Mouse (Mus musculus): ENCODE data around the gene Plxdc1. TPM values are rescaled to one million over a fixed set of nuclear protein-coding genes. Genes with fewer than 3 reads are reported as not detected.

Plxdc1 gene
- polyA plus RNA-seq, 1 experiment from 2014 or later: 1.4 TPM

DNA sequence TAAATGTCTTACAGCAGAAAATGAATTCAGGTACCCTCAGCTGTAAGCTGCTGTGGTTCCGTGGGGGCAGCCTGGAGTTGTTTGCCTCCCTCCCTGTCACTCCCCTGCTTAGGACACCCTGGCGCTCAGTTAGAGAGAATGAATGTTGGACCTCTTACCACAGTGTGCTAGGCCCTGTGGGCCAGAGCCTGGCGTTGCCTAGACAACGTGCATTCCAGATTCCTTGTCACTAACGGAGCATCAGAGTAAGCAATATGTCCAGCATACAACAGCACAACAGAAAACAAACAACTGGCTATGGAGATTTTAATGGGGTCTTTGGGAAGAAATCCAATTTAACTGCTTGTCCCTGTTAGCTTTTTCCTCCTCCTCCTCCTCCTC is 27.0 kb downstream of the Plxdc1 start:
- Histone ChIP-seq H3K27me3 (no peaks in the 10 kb centered on the region), H3K36me3 (no peaks in the 10 kb centered on the region), H3K4me3 (no peak overlapping the region), H3K9ac (no peak overlapping the region), H3K27ac (replicated peaks) (0 out of 2 replicates have a peak overlapping the region, but pooled peaks have one; percentile 36), H3K4me2 (no peak overlapping the region), H3K9me3 (no peaks in the 10 kb centered on the region), H3K4me1 (replicated peaks) (peaks cover 26% of the 10 kb centered on the region)
- peak; percentile 49; the same call in 1 of the 2 replicates for ATAC-seq (ENCODE audit: low FRiP score, low read depth)
- WGBS: 38% methylated on average over 5 of the region's 5 CpGs

GRCm38 (mm10) chr11:97958641-97959299 is 27.5 kb downstream of the Plxdc1 start:
- no peaks in the 10 kb centered on the region for H3K27me3 ChIP-seq
- 0 out of 2 replicates have a peak overlapping the region, but pooled peaks have one; percentile 36 for H3K27ac ChIP-seq (replicated peaks)
- no peaks in the 10 kb centered on the region for H3K9me3 ChIP-seq
- no peak for ATAC-seq (ENCODE audit: low FRiP score, low read depth)
- WGBS: 76% methylated on average over 7 of the region's 7 CpGs
- H3K9ac ChIP-seq: no peak overlapping the region
- peaks cover 26% of the 10 kb centered on the region for H3K4me1 ChIP-seq (replicated peaks)
- no peak overlapping the region for H3K4me2 ChIP-seq
- H3K4me3 ChIP-seq: no peak overlapping the region
- H3K36me3 ChIP-seq: no peaks in the 10 kb centered on the region

- Histone ChIP-seq H3K27me3 (no peaks in the 10 kb centered on the region), H3K4me2 (no peak overlapping the region), H3K36me3 (no peaks in the 10 kb centered on the region), H3K27ac (replicated peaks) (no peak overlapping the region), H3K9ac (no peak overlapping the region), H3K9me3 (no peaks in the 10 kb centered on the region), H3K4me3 (no peak overlapping the region), H3K4me1 (replicated peaks) (peaks cover 26% of the 10 kb centered on the region)
- peak; percentile 65; the same call in 1 of the 2 replicates for ATAC-seq (ENCODE audit: low FRiP score, low read depth)
- 40% methylated on average over 6 of the region's 6 CpGs for WGBS
Measured at GRCm38 (mm10) chr11:97956905-97957560, 29.2 kb downstream of the Plxdc1 start.

GRCm38 (mm10) chr11:97955915-97956314 is 30.3 kb downstream of the Plxdc1 start:
- Histone ChIP-seq H3K4me2 (no peak overlapping the region), H3K27ac (replicated peaks) (0 out of 2 replicates have a peak overlapping the region, but pooled peaks have one; percentile 12), H3K27me3 (no peaks in the 10 kb centered on the region), H3K4me3 (no peak overlapping the region), H3K36me3 (no peaks in the 10 kb centered on the region), H3K9ac (no peak overlapping the region), H3K9me3 (no peaks in the 10 kb centered on the region), H3K4me1 (replicated peaks) (peaks cover 26% of the 10 kb centered on the region)
- peak; percentile 28; the same call in 1 of the 2 replicates for ATAC-seq (ENCODE audit: low FRiP score, low read depth)
- 28% methylated on average over 4 of the region's 4 CpGs for WGBS

DNA sequence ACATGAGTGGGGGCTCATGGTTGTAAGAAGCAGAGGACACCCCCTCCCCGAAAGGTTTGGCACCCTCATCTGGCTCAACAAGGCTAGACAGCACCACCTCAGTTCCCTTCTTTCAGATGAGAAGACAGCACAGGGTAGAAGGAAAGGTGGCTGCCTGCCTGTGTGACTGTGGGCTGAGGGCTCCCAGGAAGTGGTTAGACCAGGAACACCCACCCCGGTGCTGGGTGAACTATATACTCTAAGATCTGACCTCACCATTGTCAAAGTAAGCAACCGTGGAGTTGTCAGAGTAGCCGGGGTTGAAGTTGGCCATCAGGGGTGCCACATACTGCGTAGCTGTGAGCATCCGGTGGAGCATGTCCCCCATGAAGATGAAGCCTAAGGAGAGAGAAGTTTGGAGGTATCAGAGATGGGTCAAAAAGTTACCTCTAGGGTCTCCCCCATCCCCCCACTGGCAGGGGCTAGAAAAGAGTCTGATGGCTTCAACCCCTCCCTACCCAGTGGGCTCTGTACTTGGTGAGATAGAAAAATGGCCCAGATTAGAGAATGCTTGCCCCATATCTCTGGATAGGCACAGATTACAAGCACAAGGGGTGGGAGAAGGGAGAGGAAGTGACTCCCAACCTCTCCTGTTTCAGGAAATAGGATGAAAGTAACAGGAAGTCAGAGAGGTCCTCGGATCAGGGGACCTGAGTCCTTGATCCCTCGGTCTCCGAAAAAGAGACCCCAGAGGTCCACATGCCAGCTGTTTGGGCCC is 30.9 kb downstream of the Plxdc1 start:
- no peak for ATAC-seq (ENCODE audit: low FRiP score, low read depth)
- H3K4me3 ChIP-seq: no peak overlapping the region
- peaks cover 31% of the 10 kb centered on the region for H3K4me1 ChIP-seq (replicated peaks)
- 80% methylated on average over 9 of the region's 9 CpGs for WGBS
- H3K9me3 ChIP-seq: no peaks in the 10 kb centered on the region
- no peak overlapping the region for H3K4me2 ChIP-seq
- H3K36me3 ChIP-seq: no peaks in the 10 kb centered on the region
- H3K27ac ChIP-seq (replicated peaks): no peak overlapping the region
- no peak overlapping the region for H3K9ac ChIP-seq
- no peaks in the 10 kb centered on the region for H3K27me3 ChIP-seq

- no peak for ATAC-seq (ENCODE audit: low FRiP score, low read depth)
- H3K4me3 ChIP-seq: no peak overlapping the region
- no peak overlapping the region for H3K27ac ChIP-seq (replicated peaks)
Measured at GRCm38 (mm10) chr11:97954469-97955141, 31.6 kb downstream of the Plxdc1 start.

DNA sequence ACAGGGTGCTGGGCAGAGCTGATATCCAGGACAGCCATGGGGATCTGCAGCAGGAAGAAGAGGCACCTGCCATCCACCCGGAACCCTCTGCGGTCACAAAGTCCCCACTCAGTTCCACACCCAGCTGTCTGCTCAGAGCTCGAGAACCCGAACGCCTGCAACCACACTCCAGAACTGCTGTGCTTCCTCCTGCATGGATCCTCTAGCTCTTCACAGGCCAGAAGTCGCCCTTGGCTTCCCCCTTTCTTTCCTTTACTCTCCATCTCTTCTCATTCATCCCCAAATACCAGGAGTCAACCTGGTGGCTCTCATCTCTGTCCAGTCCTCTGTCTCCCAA is 32.3 kb downstream of the Plxdc1 start:
- WGBS: 92% methylated on average over 6 of the region's 6 CpGs
- Histone ChIP-seq H3K27me3 (no peaks in the 10 kb centered on the region), H3K27ac (replicated peaks) (no peak overlapping the region), H3K4me3 (no peak overlapping the region), H3K36me3 (no peaks in the 10 kb centered on the region), H3K9ac (no peak overlapping the region), H3K9me3 (no peaks in the 10 kb centered on the region), H3K4me2 (no peak overlapping the region), H3K4me1 (replicated peaks) (peaks cover 34% of the 10 kb centered on the region)
- ATAC-seq (ENCODE audit: low FRiP score, low read depth): no peak

More at GRCm38 (mm10) chr11:97954469-97955141, 31.6 kb downstream of the Plxdc1 start:
- no peaks in the 10 kb centered on the region for H3K36me3 ChIP-seq
- H3K9me3 ChIP-seq: no peaks in the 10 kb centered on the region
- WGBS: 74% methylated on average over 14 of the region's 14 CpGs
- H3K4me2 ChIP-seq: no peak overlapping the region
- peaks cover 38% of the 10 kb centered on the region for H3K4me1 ChIP-seq (replicated peaks)
- H3K9ac ChIP-seq: no peak overlapping the region
- no peaks in the 10 kb centered on the region for H3K27me3 ChIP-seq

- ATAC-seq (ENCODE audit: low FRiP score, low read depth): no peak
- Histone ChIP-seq H3K27ac (replicated peaks) (no peak overlapping the region), H3K4me1 (replicated peaks) (peaks cover 33% of the 10 kb centered on the region), H3K4me2 (no peak overlapping the region), H3K4me3 (no peak overlapping the region), H3K9me3 (no peaks in the 10 kb centered on the region), H3K27me3 (no peaks in the 10 kb centered on the region), H3K9ac (no peak overlapping the region), H3K36me3 (no peaks in the 10 kb centered on the region)
- 86% methylated on average over 16 of the region's 16 CpGs for WGBS
Measured at GRCm38 (mm10) chr11:97953179-97953938, 32.9 kb downstream of the Plxdc1 start.

DNA sequence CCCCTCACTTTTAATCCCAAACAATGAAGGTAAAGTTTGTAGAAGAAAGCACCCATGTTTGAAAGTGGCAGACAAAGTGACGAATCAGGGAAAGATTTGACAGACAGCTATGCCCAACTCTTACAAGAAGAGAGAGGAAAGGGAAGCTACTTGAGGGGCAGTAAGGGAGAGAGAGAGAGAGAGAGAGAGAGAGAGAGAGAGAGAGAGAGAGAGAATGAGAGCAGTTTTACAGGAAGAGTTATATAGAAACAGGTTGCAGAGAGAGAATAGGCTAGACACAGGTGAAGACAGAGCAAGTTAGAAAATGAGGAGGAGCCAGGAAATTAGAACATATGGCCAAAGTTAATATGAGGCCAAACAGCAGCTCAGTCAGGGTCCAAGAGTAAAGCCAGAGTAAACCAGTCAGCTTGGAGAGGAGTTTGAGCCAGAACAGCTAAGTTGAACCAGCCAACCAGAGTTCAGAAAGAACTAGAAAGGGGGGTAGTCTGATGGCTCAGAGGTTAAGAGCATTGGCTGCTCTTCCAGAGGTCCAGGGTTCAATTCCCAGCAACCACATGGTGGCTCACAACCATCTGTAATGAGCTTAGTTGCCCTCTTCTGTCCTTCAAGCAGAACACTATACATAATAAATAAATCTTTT is 33.8 kb downstream of the Plxdc1 start:
- no peak overlapping the region for H3K4me2 ChIP-seq
- ATAC-seq (ENCODE audit: low FRiP score, low read depth): no peak
- H3K9me3 ChIP-seq: no peaks in the 10 kb centered on the region
- no peak overlapping the region for H3K4me3 ChIP-seq
- H3K27ac ChIP-seq (replicated peaks): no peak overlapping the region
- H3K27me3 ChIP-seq: no peaks in the 10 kb centered on the region
- H3K4me1 ChIP-seq (replicated peaks): peaks cover 33% of the 10 kb centered on the region
- no peak overlapping the region for H3K9ac ChIP-seq
- H3K36me3 ChIP-seq: no peaks in the 10 kb centered on the region
- WGBS: 84% methylated on average over 1 of the region's 1 CpGs

DNA sequence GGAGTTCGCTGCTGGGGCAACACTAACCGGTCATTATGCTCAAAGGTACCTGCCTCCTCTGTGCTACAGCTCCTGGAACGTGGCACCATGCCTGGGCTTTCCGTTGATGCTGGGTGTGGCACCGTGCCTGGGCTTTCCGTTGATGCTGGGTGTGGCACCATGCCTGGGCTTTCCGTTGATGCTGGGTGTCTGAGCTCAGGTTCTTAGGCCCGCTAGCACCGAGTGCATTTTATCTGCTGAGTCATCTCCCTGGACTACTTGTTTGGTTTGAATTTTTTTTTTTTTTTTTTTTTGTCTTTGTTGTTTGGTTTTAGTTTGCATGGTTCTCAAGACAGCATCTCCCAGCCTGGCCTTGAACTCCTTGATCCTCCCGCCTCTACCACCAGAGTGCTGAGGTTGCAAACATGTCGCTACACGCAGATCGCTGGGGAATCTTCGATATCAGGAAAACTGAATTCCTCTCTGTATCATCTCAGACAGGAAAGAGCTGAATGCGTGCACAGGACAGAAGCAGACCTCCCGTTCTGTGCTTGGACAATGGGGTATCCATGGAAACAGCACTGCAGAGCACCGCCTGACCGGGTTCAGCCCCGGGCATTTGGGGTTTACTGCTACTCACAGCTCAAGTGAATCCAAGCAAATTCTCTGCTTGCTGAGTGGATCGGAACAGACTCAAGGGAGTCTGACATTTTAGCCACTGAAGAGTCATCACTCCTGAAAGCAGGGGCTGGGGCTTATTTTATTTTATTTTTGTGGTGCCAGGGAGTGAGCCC is 36.4 kb downstream of the Plxdc1 start:
- H3K4me2 ChIP-seq: peak overlapping the region; percentile 15; the same call in 1 of the 2 replicates
- ATAC-seq (ENCODE audit: low FRiP score, low read depth): peak; percentile 73; the same call in 1 of the 2 replicates
- no peak overlapping the region for H3K4me3 ChIP-seq
- no peaks in the 10 kb centered on the region for H3K27me3 ChIP-seq
- H3K27ac ChIP-seq (replicated peaks): peak overlapping the region; percentile 54
- no peaks in the 10 kb centered on the region for H3K9me3 ChIP-seq
- no peak overlapping the region for H3K9ac ChIP-seq
- 29% methylated on average over 20 of the region's 20 CpGs for WGBS
- H3K36me3 ChIP-seq: no peaks in the 10 kb centered on the region
- H3K4me1 ChIP-seq (replicated peaks): peaks cover 13% of the 10 kb centered on the region
